Comparison of ENCODE assay signal across 10 mouse cellular contexts in genomic region chr12:99645418-99645817, GRCm38 (mm10).
DNase-seq lines count a peak whose midpoint lies in the region; ATAC-seq and TF ChIP-seq lines count a peak whose summit lies in the region.
"Had no signal": no experiment of that assay in that cellular context is flagged by ENCODE, and none has a peak within 500 bp of the region (broad histone marks: within the 10 kb centered on the region; RNA-seq: fewer than 3 reads in every experiment).

No protein-coding gene starts in this region.

- H3K9ac ChIP-seq in kidney, postnatal 0 days (ENCODE audit: low read depth, low read length): no peak overlapping the region
- H3K9ac ChIP-seq: embryonic facial prominence, embryonic 13.5 days; limb, embryonic 12.5 days had no signal

- DNase-seq in frontal cortex, postnatal 25 days (ENCODE audit: low spot score in 2 of 2): peak; percentile 61 to 75
- DNase-seq in urinary bladder, adult 18-20 months (ENCODE audit: low spot score in 2 of 2): peak; percentile 31 to 87
- no peak for DNase-seq in urinary bladder, postnatal 10 days (ENCODE audit: low spot score)
- DNase-seq in kidney, postnatal 0 days (ENCODE audit: low spot score): no peak
- peak; percentile 42 for DNase-seq in lung, postnatal 36 days
- peak; percentile 73 for DNase-seq in thymus, postnatal 25 days
- no peak for DNase-seq in adipocyte (ENCODE audit: low spot score)

- H3K9me3 ChIP-seq in kidney, postnatal 0 days (replicated peaks; ENCODE audit: low read length): no peaks in the 10 kb centered on the region; the same call in 1 of the 2 replicates

- H3K4me3 ChIP-seq in kidney, postnatal 0 days (replicated peaks; ENCODE audit: low read depth, low read length): no peak overlapping the region
- H3K4me3 ChIP-seq: embryonic facial prominence, embryonic 13.5 days; limb, embryonic 12.5 days had no signal

- peaks cover 8% of the 10 kb centered on the region; the same call in 1 of the 2 replicates for H3K4me1 ChIP-seq in kidney, postnatal 0 days (replicated peaks; ENCODE audit: insufficient read depth, low read length)

- no peak overlapping the region for H3K27ac ChIP-seq in kidney, postnatal 0 days
- H3K27ac ChIP-seq: embryonic facial prominence, embryonic 13.5 days; limb, embryonic 12.5 days had no signal

- H3K4me2 ChIP-seq in kidney, postnatal 0 days (ENCODE audit: low read length): no peak overlapping the region
- H3K4me2 ChIP-seq: embryonic facial prominence, embryonic 13.5 days; limb, embryonic 12.5 days had no signal

- no peaks in the 10 kb centered on the region for H3K36me3 ChIP-seq in kidney, postnatal 0 days (ENCODE audit: insufficient read depth, low read length)
- H3K36me3 ChIP-seq: limb, embryonic 12.5 days had no signal

- WGBS in kidney, postnatal 0 days: 89% methylated on average over 18 of the region's 18 CpGs

- ATAC-seq in frontal cortex, adult (ENCODE audit: low TSS enrichment): no peak
- peak; percentile 80; the same call in 1 of the 2 replicates for ATAC-seq in kidney, postnatal 0 days (replicated peaks; ENCODE audit: low FRiP score, low read depth)

- no peaks in the 10 kb centered on the region for H3K27me3 ChIP-seq in kidney, postnatal 0 days (ENCODE audit: insufficient read depth, low read length)
- H3K27me3 ChIP-seq: embryonic facial prominence, embryonic 13.5 days; limb, embryonic 12.5 days had no signal

- no peak for TF ChIP-seq CTCF in kidney, postnatal 0 days (IDR thresholded peaks at IDR 0.05; ENCODE audit: low read depth)

Comparison
In these comparisons a context has a peak if more than half of its experiments do, and no peak if none do; other contexts are left out.
1. DNase-seq: peak in frontal cortex, postnatal 25 days (2 of 2), urinary bladder, adult 18-20 months (2 of 2), lung, postnatal 36 days (single experiment) and thymus, postnatal 25 days (single experiment); none in urinary bladder, postnatal 10 days (single experiment), kidney, postnatal 0 days (single experiment) and adipocyte (single experiment).